Mouse (Mus musculus): ENCODE measurements around the gene Tst.

The Tst gene

DNA sequence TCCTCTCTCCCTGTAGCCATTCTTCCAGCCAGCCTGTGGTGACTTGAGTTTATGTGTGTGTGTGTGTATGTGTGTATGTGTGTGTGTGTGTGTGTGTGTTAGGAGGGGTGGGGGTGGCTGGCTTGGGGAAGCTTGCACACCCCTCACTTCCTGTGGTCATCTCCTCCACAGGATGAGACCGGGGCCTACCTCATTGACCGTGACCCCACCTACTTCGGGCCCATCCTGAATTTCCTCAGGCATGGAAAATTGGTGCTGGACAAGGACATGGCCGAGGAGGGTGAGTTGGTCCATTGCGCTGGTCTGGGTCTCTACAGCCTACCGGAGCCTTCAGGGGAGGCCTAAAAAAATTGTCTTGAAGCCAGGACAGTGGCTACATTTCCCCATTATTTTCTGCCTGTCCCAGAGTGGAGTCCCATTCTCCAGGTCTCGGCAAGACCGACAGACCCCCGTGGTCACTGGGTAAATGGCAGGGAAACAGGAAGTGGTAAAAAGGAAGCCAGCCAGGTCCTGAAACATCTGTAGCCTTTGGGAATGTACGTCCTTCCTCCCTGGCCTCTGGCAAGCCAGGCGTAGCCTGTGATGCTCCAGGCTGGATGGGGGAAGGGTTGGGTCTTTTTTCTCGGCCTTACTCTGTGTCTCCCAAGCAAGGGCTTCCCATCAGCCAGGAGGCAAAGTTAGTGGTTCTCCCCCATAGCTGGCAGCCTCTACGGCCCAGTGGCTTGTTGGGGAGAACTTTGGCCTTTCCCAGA, 24.3 kb upstream of the Tst start:
- no peak for DNase-seq (ENCODE audit: low spot score in 2 of 2)

DNA sequence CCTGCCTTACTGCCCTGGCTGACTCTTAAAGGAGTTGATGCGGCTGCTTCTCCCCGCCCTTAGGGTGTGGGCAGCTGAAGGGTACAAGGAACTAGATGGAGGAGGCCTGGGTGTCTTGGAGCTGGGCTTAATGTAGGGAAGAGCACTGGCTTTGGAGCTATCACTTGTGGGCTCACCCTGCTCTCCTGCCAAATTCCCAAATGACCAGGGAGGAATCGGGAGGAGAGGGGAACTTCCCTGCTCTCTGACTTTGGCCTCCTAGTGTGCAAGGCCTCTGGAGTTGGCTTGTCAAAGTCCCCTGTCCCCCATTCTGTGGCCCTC, 23.4 kb upstream of the Tst start:
- DNase-seq (ENCODE audit: low spot score in 2 of 2), result no peak

DNA sequence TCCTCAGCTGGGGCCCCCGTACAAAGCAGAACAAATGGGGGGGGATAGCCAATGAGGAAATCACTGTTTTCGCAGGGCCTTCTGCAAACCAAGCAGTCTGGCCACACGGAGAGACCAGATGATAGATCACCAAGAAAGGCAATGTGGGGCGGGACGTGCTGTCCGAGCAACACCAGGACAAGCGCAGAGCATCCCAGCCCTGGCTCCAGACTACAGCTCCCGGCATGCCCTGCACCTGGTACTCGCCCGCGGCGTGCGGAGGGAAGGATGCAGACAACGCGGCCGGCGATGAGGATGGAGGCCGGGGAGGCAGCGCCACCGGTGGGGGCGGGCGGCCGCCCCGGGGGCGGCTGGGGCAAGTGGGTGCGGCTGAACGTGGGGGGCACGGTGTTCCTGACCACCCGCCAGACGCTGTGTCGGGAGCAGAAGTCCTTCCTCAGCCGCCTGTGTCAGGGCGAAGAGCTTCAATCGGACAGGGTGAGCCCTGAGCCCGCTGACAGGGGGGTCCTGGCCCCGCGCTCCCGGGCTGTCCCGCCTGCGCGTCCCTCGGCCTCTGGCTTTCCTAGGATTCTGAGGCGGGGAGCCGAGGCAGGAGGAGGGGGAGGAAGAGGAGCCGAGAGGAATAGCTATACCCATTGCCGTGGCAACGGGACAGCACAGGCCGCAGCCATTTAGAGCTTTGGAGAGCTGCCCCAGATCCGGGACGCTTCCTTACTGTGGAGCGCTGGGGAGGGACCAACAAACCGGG, 22.9 kb upstream of the Tst start, which contains the start of gene Kctd17:
Gene Kctd17 (plus strand): TSS at position 174 of the 748 bp plus-strand sequence.
- peak; percentile 74 to 80 for DNase-seq (ENCODE audit: low spot score in 2 of 2)

DNA sequence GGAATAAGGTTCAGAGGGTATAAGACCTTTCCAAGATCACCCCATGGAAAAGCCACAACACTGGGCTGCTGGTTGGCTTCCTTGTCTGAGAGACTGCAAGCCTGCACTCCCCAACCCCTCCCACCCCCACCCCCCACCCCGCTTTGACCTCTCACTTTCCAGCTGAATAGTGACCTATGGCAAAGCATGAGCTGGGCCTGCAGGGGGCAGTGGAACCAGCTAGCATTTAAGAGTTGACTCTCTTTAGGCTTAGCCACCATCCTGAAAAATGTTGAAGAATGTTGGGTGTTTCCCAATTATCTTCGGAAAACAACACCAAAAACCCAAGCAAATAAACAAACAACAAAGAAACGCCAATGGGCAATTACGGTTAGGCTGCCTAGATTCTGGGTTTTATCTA, 19.5 kb upstream of the Tst start:
- no peak for DNase-seq (ENCODE audit: low spot score in 2 of 2)

DNA sequence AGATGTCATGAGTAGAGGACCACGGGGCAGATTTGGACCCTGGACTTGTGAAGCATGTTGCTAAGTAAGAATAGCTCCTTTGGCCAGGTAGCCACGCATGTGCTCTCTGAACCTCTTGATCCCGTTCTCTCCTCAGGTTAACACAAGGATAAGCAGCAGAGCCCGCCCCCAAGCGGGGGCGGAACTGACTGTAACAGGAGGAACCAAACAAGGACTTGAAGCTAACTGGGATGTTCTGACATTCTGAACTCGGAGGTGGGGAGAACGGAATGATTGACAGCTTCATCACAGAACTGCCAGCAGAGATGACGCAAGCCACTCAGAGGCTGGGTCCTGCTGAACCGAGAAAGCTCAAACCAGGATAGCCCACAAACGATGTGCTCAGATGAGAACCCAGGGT, 18.8 kb upstream of the Tst start:
- DNase-seq (ENCODE audit: low spot score in 2 of 2), result no peak

DNA sequence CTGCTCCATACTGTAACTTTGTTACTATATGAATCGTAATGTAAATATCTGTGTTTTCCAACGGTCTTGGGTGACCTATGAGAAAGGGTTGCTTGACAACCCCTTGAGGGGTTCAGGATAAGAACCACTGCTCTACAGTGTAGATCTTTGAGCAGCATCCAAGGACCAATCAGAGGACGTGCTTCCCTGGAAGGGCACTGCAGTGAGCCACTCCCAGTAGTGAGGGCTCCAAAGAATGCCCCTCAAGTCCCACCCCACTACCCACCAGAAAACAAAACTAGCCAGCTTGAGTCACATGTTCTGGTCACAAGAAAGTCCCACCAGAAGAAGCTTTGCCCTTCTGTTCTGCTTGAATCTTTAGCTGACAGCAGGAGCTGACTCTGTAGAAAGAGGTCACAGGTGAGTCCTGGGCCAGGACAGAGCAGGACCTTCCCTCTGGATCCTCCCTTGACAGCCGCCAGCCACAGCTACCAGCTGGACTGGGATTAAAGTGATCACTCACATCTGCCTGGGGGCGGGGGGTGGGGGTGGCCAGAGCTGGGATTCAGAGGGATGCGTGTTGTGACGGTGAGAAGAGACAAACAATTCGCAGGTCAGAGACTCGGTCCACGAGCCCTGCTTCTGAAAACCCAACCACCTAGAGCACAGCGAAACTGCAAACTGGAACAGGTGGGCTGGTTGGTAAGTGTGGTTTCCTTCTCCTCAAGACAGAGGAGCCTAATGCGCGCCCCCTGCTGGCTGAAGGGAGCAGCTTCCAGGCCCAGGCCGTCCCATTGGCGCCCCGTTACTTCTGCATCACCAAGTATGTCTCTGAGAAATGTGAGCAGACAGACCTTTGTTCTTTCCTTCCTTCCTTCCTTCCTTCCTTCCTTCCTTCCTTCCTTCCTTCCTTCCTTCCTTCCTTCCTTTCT, 16.6 kb upstream of the Tst start:
- DNase-seq (ENCODE audit: low spot score in 2 of 2), result peak; percentile 69 to 87

DNA sequence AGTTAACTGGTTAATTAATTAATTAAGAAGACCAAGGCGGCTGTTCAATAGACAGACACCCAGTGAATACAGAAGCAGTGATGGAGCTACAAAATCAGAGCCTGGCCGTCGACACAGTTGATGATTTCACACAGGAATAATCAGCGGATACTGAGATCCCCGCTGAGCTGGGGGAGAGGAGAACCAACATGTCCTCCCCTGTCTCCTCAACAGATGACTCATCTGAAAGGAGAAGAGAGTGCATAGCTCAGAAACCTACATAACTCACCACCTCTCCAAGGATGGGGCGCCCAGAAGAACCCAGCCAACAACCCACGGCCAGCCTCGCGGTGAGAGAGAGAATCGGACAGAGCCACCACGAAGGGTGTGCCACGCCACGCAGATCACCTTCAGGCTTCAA, 14.7 kb upstream of the Tst start:
- no peak for DNase-seq (ENCODE audit: low spot score in 2 of 2)

DNA sequence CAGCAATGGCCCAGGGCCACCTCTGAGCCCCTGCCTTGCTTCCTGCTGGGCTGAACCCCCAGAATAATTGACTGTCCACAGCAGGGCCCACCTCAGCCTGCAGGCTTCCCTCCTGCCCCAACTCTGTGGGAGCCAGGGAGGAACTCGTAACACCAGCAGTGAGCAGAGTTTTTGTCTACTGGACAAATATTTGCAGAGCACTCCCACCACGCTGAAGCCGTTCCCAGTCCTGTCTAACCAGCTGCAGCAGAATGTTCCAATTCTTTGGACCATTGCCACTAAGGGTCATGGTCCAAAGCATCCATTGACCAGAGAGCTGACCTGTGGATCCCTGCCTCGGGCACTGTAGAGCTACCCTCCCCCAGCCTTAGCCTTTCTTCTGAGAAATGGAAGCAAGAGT, 11.2 kb upstream of the Tst start:
- DNase-seq (ENCODE audit: low spot score in 2 of 2), result peak in 1 of 2 experiments; percentile 72

DNA sequence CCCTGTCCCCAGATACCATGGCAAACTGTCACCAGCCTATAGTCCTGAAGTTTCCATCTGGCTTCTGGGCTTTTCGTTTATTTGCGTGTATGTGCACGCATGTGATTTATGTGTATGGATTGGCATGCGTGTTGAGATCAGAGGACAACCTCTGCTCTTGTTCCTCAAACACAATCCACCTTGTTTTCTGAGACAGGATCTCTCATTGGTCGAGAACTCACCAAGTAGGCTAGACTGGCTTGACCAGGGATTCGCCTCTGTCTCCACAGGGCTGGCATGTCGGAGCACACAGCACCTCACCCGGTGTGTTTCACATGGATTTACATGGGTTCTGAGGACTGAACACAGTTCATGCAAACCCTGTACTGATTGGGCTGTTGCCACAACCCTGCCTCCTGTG, 8.4 kb upstream of the Tst start:
- no peak for DNase-seq (ENCODE audit: low spot score in 2 of 2)

DNA sequence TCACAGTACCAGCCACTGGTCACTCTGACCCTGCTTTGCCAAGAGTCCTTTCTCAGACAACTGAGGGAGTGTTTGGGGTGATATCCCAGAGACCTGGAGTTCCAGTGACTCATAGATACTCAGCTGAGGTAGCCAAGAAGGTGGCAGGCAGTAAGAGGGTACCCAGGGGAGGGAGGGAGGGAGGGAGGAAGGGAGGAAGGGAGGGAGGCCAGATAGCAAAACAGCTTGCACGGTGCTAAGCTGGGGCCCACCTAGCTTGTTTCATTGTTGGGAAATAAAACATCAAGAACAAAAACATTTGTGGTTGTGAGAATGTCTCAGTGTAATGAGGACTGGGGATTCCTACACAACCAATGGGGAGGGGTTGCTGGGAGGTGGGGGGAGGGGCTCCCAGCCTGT, 8.0 kb upstream of the Tst start:
- no peak for DNase-seq (ENCODE audit: low spot score in 2 of 2)

DNA sequence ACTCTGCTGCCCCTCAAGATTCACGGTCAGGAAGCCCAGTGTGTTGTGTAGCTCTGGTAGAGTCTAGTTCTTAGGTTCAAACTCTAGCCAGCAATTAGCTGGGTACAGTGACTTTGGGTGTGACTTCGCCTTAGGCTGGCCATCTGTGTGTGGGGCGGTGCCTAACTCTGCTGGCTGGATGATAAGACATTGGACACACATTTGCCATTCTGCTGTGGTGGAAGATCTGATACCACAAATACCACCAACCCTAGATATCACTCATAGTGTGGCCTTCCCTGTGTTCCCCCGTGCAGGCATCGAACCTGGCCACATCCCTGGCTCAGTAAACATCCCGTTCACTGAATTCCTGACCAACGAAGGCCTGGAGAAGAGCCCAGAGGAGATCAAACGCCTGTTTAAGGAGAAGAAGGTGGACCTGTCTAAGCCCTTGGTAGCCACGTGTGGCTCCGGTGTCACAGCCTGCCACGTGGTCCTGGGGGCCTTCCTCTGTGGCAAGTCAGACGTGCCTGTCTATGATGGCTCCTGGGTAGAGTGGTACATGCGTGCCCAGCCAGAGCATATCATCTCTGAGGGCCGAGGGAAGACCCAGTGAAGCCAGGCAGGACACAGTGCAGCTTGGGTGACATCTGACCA, 7.5 kb upstream of the Tst start:
- DNase-seq (ENCODE audit: low spot score in 2 of 2), result no peak

DNA sequence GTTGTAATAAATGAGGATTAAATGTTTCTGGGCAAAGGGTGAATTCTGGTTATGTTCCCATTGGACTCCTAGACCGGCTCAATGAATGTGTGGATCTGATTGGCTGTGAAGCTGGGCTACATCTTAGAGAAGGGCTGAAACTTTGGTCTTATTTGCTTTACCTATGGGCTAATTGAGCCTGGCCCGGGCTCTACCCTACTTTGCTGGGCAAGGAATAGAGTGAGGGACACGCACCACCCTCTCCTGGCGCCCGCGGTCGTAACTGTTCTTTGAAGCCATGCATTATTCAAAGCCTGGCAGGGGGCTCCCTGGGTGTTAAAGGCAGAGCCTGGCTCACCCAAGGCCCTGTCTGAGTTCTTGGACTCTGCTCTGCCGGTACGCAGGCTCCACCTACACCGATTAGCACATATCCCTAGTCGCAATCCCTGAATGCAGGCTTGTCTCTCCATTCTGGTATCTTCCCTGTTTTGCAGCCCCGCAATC, 3.9 kb upstream of the Tst start:
- no peak for DNase-seq (ENCODE audit: low spot score in 2 of 2)

DNA sequence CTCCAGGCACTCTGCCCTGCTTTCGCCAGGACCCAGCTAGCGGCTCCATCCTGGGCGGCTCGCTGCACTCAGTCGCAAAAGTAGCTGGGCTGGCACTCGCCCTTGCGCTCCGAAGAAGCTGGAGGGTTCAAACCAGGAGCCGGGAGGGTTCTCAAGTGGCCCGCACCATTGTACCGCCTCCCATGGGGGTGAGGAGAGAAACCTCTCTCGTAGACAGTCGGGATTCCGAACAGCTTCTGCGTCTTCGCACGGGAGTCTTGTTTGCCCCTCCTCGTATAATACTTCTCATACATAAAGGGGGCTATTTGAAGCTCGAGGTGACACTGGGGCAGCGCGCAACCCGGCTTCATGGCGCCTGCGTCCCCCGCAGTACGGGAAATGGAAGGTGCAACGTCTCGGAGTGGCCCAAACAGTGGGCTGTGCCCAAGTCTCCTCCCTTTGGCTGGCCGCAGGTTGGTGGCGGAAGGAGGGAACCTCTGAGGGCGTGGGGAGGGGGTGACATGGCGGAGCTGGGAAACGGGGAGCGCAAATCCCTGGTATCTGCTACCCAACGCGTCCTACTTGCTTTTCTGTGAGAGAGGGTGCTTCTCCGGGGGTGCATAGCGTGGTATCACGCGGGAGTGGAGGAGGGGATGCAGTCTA, 707 bp upstream of the Tst start, which contains the start of gene Mpst:
Gene Mpst (plus strand): TSS at position 124 of the 642 bp plus-strand sequence.
- peak; percentile 83 to 87 for DNase-seq (ENCODE audit: low spot score in 2 of 2)

DNA sequence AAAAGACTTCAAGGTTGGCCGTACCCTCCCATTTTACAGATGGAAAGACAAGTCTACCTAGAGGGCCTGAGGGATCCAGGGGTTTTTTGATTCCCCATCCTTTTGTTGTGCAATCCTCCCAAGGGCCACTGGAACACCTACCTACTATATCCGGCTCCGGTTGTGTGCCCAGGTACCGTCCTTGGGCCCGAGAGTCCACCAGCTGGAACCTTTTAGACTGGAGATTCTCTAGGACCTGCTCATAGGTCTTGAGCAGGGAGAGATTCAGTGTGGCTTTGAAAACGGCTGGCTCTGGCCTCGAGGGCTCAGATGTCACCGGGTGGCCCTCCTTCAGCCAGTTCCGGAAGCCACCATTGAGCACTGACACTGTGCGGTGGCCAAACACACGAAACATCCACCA, 609 bp downstream of the Tst start:
- DNase-seq (ENCODE audit: low spot score in 2 of 2), result no peak

DNA sequence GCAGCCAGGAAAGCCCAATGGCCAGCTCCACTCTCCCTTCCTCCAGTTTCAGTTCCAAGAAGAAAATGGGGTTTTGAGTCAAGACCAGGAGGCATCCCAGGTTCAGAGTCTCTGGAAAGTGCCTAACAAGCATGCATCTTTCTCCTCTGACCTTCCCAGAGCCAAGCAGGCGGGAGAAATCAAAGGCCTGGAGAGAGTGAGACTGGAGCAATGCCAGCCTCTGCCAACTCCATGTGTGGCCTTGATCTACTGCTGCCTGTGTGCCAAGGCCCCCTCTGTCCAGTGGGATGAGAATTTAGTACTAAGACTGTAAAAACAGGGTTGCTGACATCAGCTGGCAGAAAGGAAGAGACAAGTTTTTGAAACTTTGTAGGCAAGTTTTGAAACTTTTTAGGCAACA, 1.8 kb downstream of the Tst start:
- peak in 1 of 2 experiments; percentile 58 for DNase-seq (ENCODE audit: low spot score in 2 of 2)

DNA sequence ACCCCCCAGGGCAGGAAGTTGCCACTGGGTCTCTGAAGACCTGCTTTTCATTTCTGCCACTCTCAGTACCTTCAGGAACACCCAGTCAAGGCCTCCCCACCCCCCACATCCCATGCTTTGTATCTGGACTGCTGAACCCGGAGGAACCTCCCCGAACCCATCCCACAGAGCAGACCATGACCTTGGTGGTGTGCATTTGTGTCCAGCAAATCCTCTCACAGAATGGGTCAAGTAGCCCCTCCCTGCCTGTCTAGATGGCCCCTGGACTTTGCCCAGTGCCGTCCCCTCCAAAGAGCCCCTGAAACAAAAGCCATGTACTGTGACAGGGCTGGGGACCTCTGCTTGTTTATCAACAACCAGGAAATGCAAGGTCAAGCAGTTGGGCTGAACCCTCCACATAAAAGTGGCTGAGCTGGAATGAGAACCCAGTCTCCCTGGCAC, 2.4 kb downstream of the Tst start:
- peak in 1 of 2 experiments; percentile 54 for DNase-seq (ENCODE audit: low spot score in 2 of 2)

DNA sequence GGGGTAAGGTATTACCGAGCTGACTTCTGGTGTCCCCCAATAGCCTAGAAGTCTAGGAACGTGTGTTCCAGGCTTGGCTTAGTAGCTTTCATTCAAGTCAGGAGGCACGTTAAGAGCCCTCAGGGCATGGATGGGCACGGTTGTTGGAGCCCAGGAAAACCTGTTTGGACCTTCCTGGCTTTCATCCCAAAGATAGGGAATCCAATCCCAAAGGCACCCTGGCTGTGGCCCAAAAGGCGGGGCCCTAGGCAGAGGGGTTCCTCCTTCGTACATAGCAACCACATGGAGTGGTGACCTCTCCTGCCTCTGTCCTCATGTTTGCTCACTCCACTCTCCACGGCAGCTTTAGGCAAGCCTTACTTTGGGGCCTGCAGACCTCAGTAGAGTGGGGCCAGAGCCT, 3.3 kb downstream of the Tst start:
- DNase-seq (ENCODE audit: low spot score in 2 of 2), result peak in 1 of 2 experiments; percentile 37

DNA sequence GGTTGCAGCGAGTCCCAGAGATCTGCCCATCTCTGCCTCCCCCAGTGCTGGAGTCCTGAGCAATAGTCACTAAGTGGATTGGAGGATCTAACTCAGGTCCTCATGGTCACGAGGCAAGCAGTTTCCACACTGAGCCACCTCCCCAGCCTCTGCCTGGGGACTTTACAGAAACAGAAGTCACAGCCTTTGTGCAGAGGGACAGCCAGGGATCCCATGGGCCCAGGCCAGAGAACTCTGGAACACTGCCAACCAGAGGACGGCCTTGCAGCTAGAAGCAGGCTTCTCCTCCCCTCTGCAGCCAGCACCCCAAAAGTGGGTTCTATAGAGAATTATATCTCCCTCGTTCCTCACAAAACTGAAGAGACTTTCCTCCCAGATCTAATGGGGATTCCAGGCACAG, 3.8 kb downstream of the Tst start:
- peak in 1 of 2 experiments; percentile 50 for DNase-seq (ENCODE audit: low spot score in 2 of 2)

DNA sequence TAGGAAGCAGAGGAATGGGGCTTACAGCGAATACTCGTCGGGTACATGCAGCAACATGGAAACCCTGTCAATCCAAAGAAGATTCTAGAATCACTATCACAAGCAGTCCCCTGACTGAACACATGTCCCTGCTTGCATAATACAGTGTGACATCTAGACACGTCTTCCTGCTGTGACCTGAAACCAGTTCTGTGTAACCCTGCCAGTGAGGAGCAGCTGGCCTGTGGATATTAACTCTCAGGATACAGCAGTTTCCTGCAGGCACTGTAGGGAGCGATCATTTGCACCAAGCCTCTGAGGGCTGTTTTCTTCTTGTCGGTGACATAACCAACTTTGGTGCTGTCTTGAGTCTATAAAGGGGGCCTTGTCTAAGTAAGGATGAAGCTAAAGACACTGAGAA, 4.4 kb downstream of the Tst start:
- DNase-seq (ENCODE audit: low spot score in 2 of 2), result no peak

DNA sequence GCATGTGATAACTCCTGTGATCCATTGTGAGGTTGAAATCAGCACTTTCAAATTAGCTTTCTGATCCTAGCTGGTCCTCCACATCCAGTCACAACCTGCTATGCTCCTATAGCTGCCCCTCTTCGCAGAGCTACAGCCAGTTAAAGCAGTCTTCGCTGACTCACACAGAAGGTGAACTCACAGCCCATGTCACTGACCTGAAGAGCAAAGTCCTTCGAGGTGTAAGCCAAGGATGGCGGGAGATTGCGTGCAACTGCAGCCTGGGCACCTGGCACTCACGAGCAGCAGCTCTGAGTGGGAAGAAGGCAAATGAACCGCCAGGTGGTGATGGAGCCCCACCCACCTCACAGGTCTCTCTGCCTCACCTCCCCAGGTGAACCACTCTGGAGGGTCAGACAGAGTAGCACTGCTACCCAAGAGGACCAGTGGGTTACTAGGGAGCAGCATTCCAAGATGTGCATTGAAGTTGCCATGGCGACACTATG, 10.2 kb downstream of the Tst start, which contains the start of gene Tex33:
Gene Tex33 (minus strand): TSS at position 435 of the 485 bp plus-strand sequence.
- DNase-seq (ENCODE audit: low spot score in 2 of 2), result no peak

DNA sequence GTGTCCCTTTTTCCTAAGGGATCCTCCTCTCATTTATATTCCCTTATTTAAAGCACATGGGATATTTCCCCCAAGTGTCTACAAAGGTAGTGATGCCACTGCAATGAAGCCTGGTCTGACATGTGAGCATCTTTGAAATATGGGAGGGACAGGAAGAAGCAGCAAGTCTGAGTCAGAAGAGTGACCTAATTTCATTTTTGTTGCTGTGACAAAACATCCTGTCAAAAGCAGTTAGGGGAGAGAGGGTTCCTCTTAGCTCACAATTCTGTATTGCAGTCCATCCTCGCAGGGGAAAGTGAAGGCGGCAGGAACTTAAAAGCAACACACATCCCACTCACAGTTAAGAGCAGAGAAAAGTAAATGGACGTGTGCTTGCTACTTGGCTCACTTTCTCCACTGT, 14.9 kb downstream of the Tst start:
- DNase-seq (ENCODE audit: low spot score in 2 of 2), result no peak

Measured in urinary bladder, postnatal 4 days (tissue).